Mouse (Mus musculus): ENCODE results near the gene Grid2.

DNA sequence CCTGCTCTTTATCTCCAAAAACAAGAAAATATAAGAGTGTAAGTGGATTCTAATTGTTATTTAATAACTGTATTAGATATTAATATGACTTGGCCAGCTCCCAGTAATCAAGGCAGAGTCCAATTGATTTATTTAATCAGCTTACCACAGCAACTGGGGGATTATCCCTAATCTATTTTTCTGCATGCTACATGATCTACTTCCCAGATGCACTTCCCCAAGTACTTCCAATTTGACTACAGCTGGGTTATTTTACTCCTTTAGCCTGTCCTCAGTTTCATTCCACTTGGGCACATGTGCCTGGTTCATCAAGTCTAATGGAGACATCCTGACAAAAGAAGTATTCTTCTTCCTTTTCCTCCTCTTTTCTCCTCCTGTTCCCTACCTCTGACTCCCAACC lies 539.0 kb downstream of the Grid2 start:
- TF ChIP-seq CTCF (IDR thresholded peaks at IDR 0.05; ENCODE audit: control insufficient read depth, insufficient read depth, low read length) (no peak), POLR2A (IDR thresholded peaks at IDR 0.05; ENCODE audit: borderline replicate concordance, control insufficient read depth, low read depth, low read length) (no peak)

All from bone marrow, adult 2 months (tissue).